Mouse (Mus musculus) brain, embryonic 14.5 days (tissue): ENCODE results near the gene Gabarapl1. TPM values are rescaled to one million over a fixed set of nuclear protein-coding genes. Genes with fewer than 3 reads are reported as not detected.

Experiments used
- DNase-seq: peaks from one replicate; pipeline ENCODE4 v3.0.0-alpha.2; 2011; ENCODE audit warnings: low read depth
- CTCF ChIP-seq: fragments of 200-500 bp; IDR thresholded peaks from 2 replicates; pipeline ENCODE4 v1.5.1; 2012; ENCODE audit warnings: inconsistent platforms, mild to moderate bottlenecking, moderate library complexity, borderline replicate concordance; ENCODE audit not compliant: insufficient read depth, insufficient read length; ENCODE audit errors: extremely low read depth
- POLR2A ChIP-seq: fragments of 200-500 bp; IDR thresholded peaks from 2 replicates; pipeline ENCODE4 v1.6.1; 2012; ENCODE audit warnings: mild to moderate bottlenecking, inconsistent platforms, borderline replicate concordance; ENCODE audit not compliant: poor library complexity, insufficient read depth, insufficient read length, severe bottlenecking; ENCODE audit errors: extremely low read depth
- polyA plus RNA-seq: library from polyadenylated mRNA; depleted of rRNA; stranded (reverse); fragments of >200 nt; gene quantifications from 2 replicates; pipeline ENCODE4 v1.2.3, GENCODE M21; 2012; rRNA removed

Gene Gabarapl1
- polyA plus RNA-seq, 1 experiment: 161 TPM

DNA sequence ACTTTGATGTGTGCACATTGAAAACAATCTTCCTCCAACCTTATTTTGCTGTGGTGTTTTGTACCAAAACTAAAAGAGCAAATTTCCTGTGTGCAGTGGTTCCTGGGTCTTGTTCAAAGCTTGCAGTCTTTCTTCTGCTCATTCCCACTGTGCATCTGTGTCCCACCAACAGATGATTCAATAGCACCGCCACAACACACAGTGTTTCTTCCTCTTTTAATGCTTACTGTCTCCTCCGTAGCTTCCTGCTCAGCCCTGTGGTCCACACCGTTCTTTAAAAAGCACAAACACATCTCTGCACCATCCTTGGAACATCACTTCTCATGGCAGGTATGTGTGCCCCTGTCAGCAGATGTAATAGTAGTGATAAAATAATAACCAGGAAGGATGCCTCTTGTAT, 58.5 kb downstream of the Gabarapl1 start, which contains the start of gene Klrd1:
TSS of gene Klrd1 (plus strand) at position 275 of the 400 bp plus-strand sequence.
- DNase-seq: no peak
- no peak for TF ChIP-seq POLR2A
- no peak for TF ChIP-seq CTCF

Other genes starting within 250 kb of the Gabarapl1 start
- not detected in 2 replicates for gene 4922502D21Rik, start 201.4 kb upstream of the Gabarapl1 start, polyA plus RNA-seq
- 0.14 and 0.23 TPM in 2 replicates for gene Clec12a, start 190.5 kb upstream of the Gabarapl1 start, polyA plus RNA-seq
- gene Clec12b, start 147.3 kb upstream of the Gabarapl1 start, polyA plus RNA-seq: 0.08 and 0.15 TPM in 2 replicates
- 0.82 and 1.9 TPM in 2 replicates for gene Clec1b, start 135.9 kb upstream of the Gabarapl1 start, polyA plus RNA-seq
- 0.28 and 0.33 TPM in 2 replicates for gene Clec9a, start 124.3 kb upstream of the Gabarapl1 start, polyA plus RNA-seq
- 0.49 and 0.72 TPM in 2 replicates for gene Clec1a, start 81.2 kb upstream of the Gabarapl1 start, polyA plus RNA-seq
- not detected in 2 replicates for gene Olr1, start 26.0 kb upstream of the Gabarapl1 start, polyA plus RNA-seq
- 0.10 TPM in 1 of 2 replicates, not detected in the other for gene Tmem52b, start 20.6 kb upstream of the Gabarapl1 start, polyA plus RNA-seq
- gene Klre1, start 44.7 kb downstream of the Gabarapl1 start, polyA plus RNA-seq: 0.08 and 0.11 TPM in 2 replicates
- gene Klrd1, start 58.6 kb downstream of the Gabarapl1 start, polyA plus RNA-seq: 0.18 TPM in 1 of 2 replicates, not detected in the other
- 0.01 TPM in 1 of 2 replicates, not detected in the other for gene Klrk1, start 90.7 kb downstream of the Gabarapl1 start, polyA plus RNA-seq
- gene Klrc3, start 110.2 kb downstream of the Gabarapl1 start, polyA plus RNA-seq: not detected in 2 replicates
- not detected in 2 replicates for gene Klrc2, start 127.5 kb downstream of the Gabarapl1 start, polyA plus RNA-seq
- gene Klrc1, start 145.8 kb downstream of the Gabarapl1 start, polyA plus RNA-seq: not detected in 2 replicates
- gene Klri1, start 184.0 kb downstream of the Gabarapl1 start, polyA plus RNA-seq: not detected in 2 replicates
- not detected in 2 replicates for gene Klri2, start 207.3 kb downstream of the Gabarapl1 start, polyA plus RNA-seq